8 mouse cellular contexts compared by ENCODE assay signal in the genomic region with DNA sequence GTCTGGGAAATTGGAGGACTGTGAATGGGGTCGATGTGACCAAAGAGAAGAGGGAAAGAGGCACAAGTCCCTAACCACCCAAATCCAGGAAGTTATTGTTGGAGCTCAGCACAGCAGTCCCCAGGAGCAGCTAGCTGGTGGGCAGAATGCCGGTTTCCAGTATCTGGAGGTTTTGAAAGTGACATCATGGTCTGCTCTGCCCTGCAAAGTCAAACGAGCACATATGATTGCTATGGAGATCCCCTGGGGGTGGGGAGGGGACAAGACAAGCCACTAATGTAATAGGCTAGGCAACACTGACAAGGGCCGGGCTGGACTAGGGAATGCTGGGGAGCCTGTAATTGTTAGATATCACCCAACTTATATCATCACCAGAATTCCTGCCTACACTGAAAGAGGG. TPM values are rescaled to one million over a fixed set of nuclear protein-coding genes. Genes with fewer than 3 reads are reported as not detected.
DNase-seq lines count a peak whose midpoint lies in the region; ATAC-seq and TF ChIP-seq lines count a peak whose summit lies in the region.
"Had no signal": no experiment of that assay in that cellular context is flagged by ENCODE, and none has a peak within 500 bp of the region (broad histone marks: within the 10 kb centered on the region; RNA-seq: fewer than 3 reads in every experiment).

No protein-coding gene starts in this region.

- H3K27me3 ChIP-seq in lung, embryonic 15.5 days = no peaks in the 10 kb centered on the region
- no peaks in the 10 kb centered on the region for H3K27me3 ChIP-seq in forebrain, embryonic 14.5 days (replicated peaks; ENCODE audit: control insufficient read depth, insufficient read depth, low read length)
- no peaks in the 10 kb centered on the region for H3K27me3 ChIP-seq in heart, postnatal 0 days (ENCODE audit: control insufficient read depth, insufficient read depth, low read length)
- H3K27me3 ChIP-seq in intestine, embryonic 16.5 days (replicated peaks; ENCODE audit: control insufficient read depth, insufficient read depth, low read length) = no peaks in the 10 kb centered on the region

- H3K9me3 ChIP-seq in lung, embryonic 15.5 days = no peaks in the 10 kb centered on the region
- no peaks in the 10 kb centered on the region; the same call in 1 of the 2 replicates for H3K9me3 ChIP-seq in forebrain, embryonic 14.5 days (replicated peaks; ENCODE audit: control insufficient read depth, low read length)
- H3K9me3 ChIP-seq in heart, postnatal 0 days (replicated peaks; ENCODE audit: control insufficient read depth, low read length) = no peaks in the 10 kb centered on the region
- no peaks in the 10 kb centered on the region for H3K9me3 ChIP-seq in intestine, embryonic 16.5 days (ENCODE audit: control insufficient read depth, low read length)

- no peaks in the 10 kb centered on the region for H3K4me1 ChIP-seq in lung, embryonic 15.5 days
- peaks cover 6% of the 10 kb centered on the region; the same call in 1 of the 2 replicates for H3K4me1 ChIP-seq in forebrain, embryonic 14.5 days (ENCODE audit: control insufficient read depth, insufficient read depth, low read length)
- H3K4me1 ChIP-seq in heart, postnatal 0 days (ENCODE audit: control insufficient read depth, insufficient read depth) = peaks cover 5% of the 10 kb centered on the region; the same call in 1 of the 2 replicates
- no peaks in the 10 kb centered on the region for H3K4me1 ChIP-seq in intestine, embryonic 16.5 days (ENCODE audit: control insufficient read depth, insufficient read depth, low read length)

- H3K27ac ChIP-seq in lung, embryonic 15.5 days = no peak overlapping the region
- no peak overlapping the region for H3K27ac ChIP-seq in forebrain, embryonic 14.5 days (ENCODE audit: low read depth, low read length)
- H3K27ac ChIP-seq in heart, postnatal 0 days (ENCODE audit: low read depth) = peak overlapping the region; percentile 54
- H3K27ac ChIP-seq in intestine, embryonic 16.5 days (ENCODE audit: low read length) = no peak overlapping the region
- H3K27ac ChIP-seq: layer of hippocampus, adult 2 months had no signal

- ATAC-seq in lung, embryonic 15.5 days (ENCODE audit: borderline replicate concordance, extremely low read depth, low FRiP score, low TSS enrichment) = 0 out of 2 replicates have a peak, but pooled peaks have one; percentile 19
- ATAC-seq in forebrain, embryonic 14.5 days = peak; percentile 38; the same call in 1 of the 2 replicates
- ATAC-seq in heart, postnatal 0 days (ENCODE audit: insufficient read depth, low read depth) = peak; percentile 88
- no peak for ATAC-seq in intestine, embryonic 16.5 days

- TF ChIP-seq EP300 in heart, postnatal 0 days (IDR thresholded peaks at IDR 0.05; ENCODE audit: low read depth) = no peak

- 15% methylated on average over 4 of the region's 4 CpGs for WGBS in lung, embryonic 15.5 days
- 4% methylated on average over 4 of the region's 4 CpGs for WGBS in forebrain, embryonic 14.5 days
- 6% methylated on average over 4 of the region's 4 CpGs for WGBS in heart, postnatal 0 days
- WGBS in intestine, embryonic 16.5 days = 17% methylated on average over 4 of the region's 4 CpGs

- no peak for DNase-seq in lung, postnatal 14 days
- DNase-seq in forebrain, embryonic 14.5 days (ENCODE audit: low spot score) = peak; percentile 24
- peak; percentile 71 for DNase-seq in heart, postnatal 0 days (ENCODE audit: low spot score)
- DNase-seq in retina, embryonic 14.5 days (ENCODE audit: low spot score) = peak; percentile 49
- no peak for DNase-seq in left cerebral cortex, adult 8-10 months (ENCODE audit: low spot score in 2 of 2)

- no peak overlapping the region for H3K9ac ChIP-seq in lung, embryonic 15.5 days
- H3K9ac ChIP-seq in forebrain, embryonic 14.5 days (ENCODE audit: low read length) = no peak overlapping the region
- no peak overlapping the region for H3K9ac ChIP-seq in heart, postnatal 0 days (replicated peaks; ENCODE audit: low read depth, low read length)
- H3K9ac ChIP-seq in intestine, embryonic 16.5 days (ENCODE audit: low read depth, low read length) = no peak overlapping the region

- no peak for TF ChIP-seq CTCF in heart, postnatal 0 days (IDR thresholded peaks at IDR 0.05; ENCODE audit: low read depth)

- 0 out of 2 replicates have a peak, but pooled peaks cover 1% of the 10 kb centered on the region for H3K36me3 ChIP-seq in lung, embryonic 15.5 days
- no peaks in the 10 kb centered on the region for H3K36me3 ChIP-seq in forebrain, embryonic 14.5 days (ENCODE audit: control insufficient read depth, insufficient read depth, low read length)
- H3K36me3 ChIP-seq in heart, postnatal 0 days (replicated peaks; ENCODE audit: control insufficient read depth, insufficient read depth, low read length) = no peaks in the 10 kb centered on the region
- no peaks in the 10 kb centered on the region for H3K36me3 ChIP-seq in intestine, embryonic 16.5 days (ENCODE audit: control insufficient read depth, insufficient read depth, low read length)

- H3K4me2 ChIP-seq in lung, embryonic 15.5 days = no peak overlapping the region
- no peak overlapping the region for H3K4me2 ChIP-seq in forebrain, embryonic 14.5 days (ENCODE audit: low read length)
- H3K4me2 ChIP-seq in heart, postnatal 0 days (ENCODE audit: low read depth, low read length) = no peak overlapping the region
- no peak overlapping the region for H3K4me2 ChIP-seq in intestine, embryonic 16.5 days (ENCODE audit: low read depth, low read length)

- no peak overlapping the region for H3K4me3 ChIP-seq in lung, embryonic 15.5 days
- H3K4me3 ChIP-seq in forebrain, embryonic 14.5 days (ENCODE audit: low read depth, low read length) = no peak overlapping the region
- no peak overlapping the region for H3K4me3 ChIP-seq in heart, postnatal 0 days (ENCODE audit: low read depth, low read length)
- H3K4me3 ChIP-seq in intestine, embryonic 16.5 days (ENCODE audit: low read length) = no peak overlapping the region
- H3K4me3 ChIP-seq: layer of hippocampus, adult 2 months had no signal

RNA-seq across cellular contexts. Expression of a gene that starts 4.0 kb away (rescaled TPM):
- not detected in 2 replicates for polyA plus RNA-seq in lung, embryonic 15.5 days (2015; fragmentation: Nextera tagmentation; extraction: Ambion mirVana)
- 0.06 and 0.07 TPM in 2 replicates for polyA plus RNA-seq in forebrain, embryonic 14.5 days (2014; fragmentation: Nextera tagmentation; extraction: Ambion mirVana)
- 0.08 and 0.11 TPM in 2 replicates for total RNA-seq in heart, postnatal 0 days (2014; rRNA removed; ENCODE audit: low replicate concordance)
- 0.25 and 0.46 TPM in 2 replicates for polyA plus RNA-seq in heart, postnatal 0 days (2015; fragmentation: Nextera tagmentation; extraction: Ambion mirVana)
- total RNA-seq in left cerebral cortex, adult 8-10 months (2022) = under 1 TPM; 0.27 to 0.58 (median 0.31) TPM
- polyA plus RNA-seq in intestine, embryonic 16.5 days (2015; fragmentation: Nextera tagmentation; extraction: Ambion mirVana) = 0.06 TPM in 2 replicates

RNA-seq across cellular contexts. Expression of a gene that starts 11.1 kb away (rescaled TPM):
- 2.2 and 3.1 TPM in 2 replicates for polyA plus RNA-seq in lung, embryonic 15.5 days (2015; fragmentation: Nextera tagmentation; extraction: Ambion mirVana)
- 0.61 and 0.87 TPM in 2 replicates for polyA plus RNA-seq in forebrain, embryonic 14.5 days (2014; fragmentation: Nextera tagmentation; extraction: Ambion mirVana)
- total RNA-seq in heart, postnatal 0 days (2014; rRNA removed; ENCODE audit: low replicate concordance) = 1.6 TPM in 1 of 2 replicates, not detected in the other
- polyA plus RNA-seq in heart, postnatal 0 days (2015; fragmentation: Nextera tagmentation; extraction: Ambion mirVana) = 1.1 TPM in 2 replicates
- total RNA-seq in left cerebral cortex, adult 8-10 months (2022) = 1 to 10 TPM in 1 of 4 experiments, under 1 TPM in 2, not detected in 1; 0.22 to 1.3 (median 0.98) TPM
- polyA plus RNA-seq in intestine, embryonic 16.5 days (2015; fragmentation: Nextera tagmentation; extraction: Ambion mirVana) = 2.6 and 2.7 TPM in 2 replicates

RNA-seq across cellular contexts. Expression of a gene that starts 51.3 kb away (rescaled TPM):
- 146 and 149 TPM in 2 replicates for polyA plus RNA-seq in lung, embryonic 15.5 days (2015; fragmentation: Nextera tagmentation; extraction: Ambion mirVana)
- 235 and 236 TPM in 2 replicates for polyA plus RNA-seq in forebrain, embryonic 14.5 days (2014; fragmentation: Nextera tagmentation; extraction: Ambion mirVana)
- 44.8 and 52.8 TPM in 2 replicates for total RNA-seq in heart, postnatal 0 days (2014; rRNA removed; ENCODE audit: low replicate concordance)
- 81.2 and 82.4 TPM in 2 replicates for polyA plus RNA-seq in heart, postnatal 0 days (2015; fragmentation: Nextera tagmentation; extraction: Ambion mirVana)
- 100 to 1,000 TPM; 101 to 118 (median 101) TPM for total RNA-seq in left cerebral cortex, adult 8-10 months (2022)
- polyA plus RNA-seq in intestine, embryonic 16.5 days (2015; fragmentation: Nextera tagmentation; extraction: Ambion mirVana) = 121 and 123 TPM in 2 replicates

Comparison
In these comparisons a context has a peak if more than half of its experiments do, and no peak if none do; other contexts are left out.
1. DNase-seq: peak in forebrain, embryonic 14.5 days (single experiment), heart, postnatal 0 days (single experiment) and retina, embryonic 14.5 days (single experiment); none in lung, postnatal 14 days (single experiment) and left cerebral cortex, adult 8-10 months (0 of 2).